ENCODE assay signal across 14 mouse cellular contexts in the genomic region with DNA sequence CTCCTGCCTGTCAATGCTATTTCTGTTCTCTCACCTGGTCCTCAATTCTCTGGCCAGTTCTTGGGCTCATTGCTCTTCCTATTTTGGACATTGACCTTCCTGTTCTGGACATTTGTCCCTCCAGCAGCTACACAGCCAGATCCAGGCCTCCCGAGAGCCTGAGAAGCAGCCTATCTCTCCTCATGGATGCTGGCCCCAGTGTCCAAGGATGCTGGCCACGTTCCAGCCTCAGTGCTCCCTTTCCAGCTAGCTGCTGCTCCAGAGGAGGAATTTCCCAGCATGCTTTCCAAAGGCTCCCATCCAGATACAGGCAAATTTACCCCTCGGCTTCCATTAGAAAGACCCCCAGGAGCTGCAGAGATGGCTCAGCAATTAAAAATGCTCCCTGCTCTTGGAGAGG. TPM values are rescaled to one million over a fixed set of nuclear protein-coding genes. Genes with fewer than 3 reads are reported as not detected.
A peak's percentile ranks its signal among the peaks of the same experiment; 100 is the strongest.
DNase-seq lines count a peak whose midpoint lies in the region; ATAC-seq and TF ChIP-seq lines count a peak whose summit lies in the region.
"Had no signal": no experiment of that assay in that cellular context is flagged by ENCODE, and none has a peak within 500 bp of the region (broad histone marks: within the 10 kb centered on the region; RNA-seq: fewer than 3 reads in every experiment).

No protein-coding gene starts in this region.

- 51% methylated on average over 3 of the region's 3 CpGs for WGBS in forebrain, embryonic 16.5 days
- 89% methylated on average over 3 of the region's 3 CpGs for WGBS in forebrain, embryonic 12.5 days
- WGBS in kidney, embryonic 16.5 days: 67% methylated on average over 3 of the region's 3 CpGs
- 95% methylated on average over 3 of the region's 3 CpGs for WGBS in spleen, adult 2 months

- no peak for TF ChIP-seq POLR2A in spleen, adult 2 months (IDR thresholded peaks at IDR 0.05; ENCODE audit: low read depth, low read length)

- H3K27me3 ChIP-seq in forebrain, embryonic 16.5 days (replicated peaks; ENCODE audit: control insufficient read depth, insufficient read depth, low read length): no peaks in the 10 kb centered on the region
- 0 out of 2 replicates have a peak, but pooled peaks cover 4% of the 10 kb centered on the region for H3K27me3 ChIP-seq in forebrain, embryonic 12.5 days
- no peaks in the 10 kb centered on the region for H3K27me3 ChIP-seq in kidney, embryonic 16.5 days (ENCODE audit: insufficient read depth, low read length)
- no peaks in the 10 kb centered on the region for H3K27me3 ChIP-seq in spleen, adult 2 months (ENCODE audit: control insufficient read depth, insufficient read depth, low read length)

- H3K4me3 ChIP-seq in forebrain, embryonic 16.5 days (replicated peaks; ENCODE audit: low read length): no peak overlapping the region
- no peak overlapping the region for H3K4me3 ChIP-seq in forebrain, embryonic 12.5 days (replicated peaks)
- H3K4me3 ChIP-seq in kidney, embryonic 16.5 days (ENCODE audit: low read length): no peak overlapping the region
- H3K4me3 ChIP-seq in spleen, adult 2 months (ENCODE audit: extremely low read depth, insufficient read depth, insufficient read length): no peak overlapping the region
- H3K4me3 ChIP-seq: liver, embryonic 13.5 days had no signal

- no peak for ATAC-seq in forebrain, embryonic 16.5 days
- ATAC-seq in forebrain, embryonic 12.5 days (ENCODE audit: low FRiP score): no peak
- ATAC-seq in kidney, embryonic 16.5 days (ENCODE audit: low FRiP score, low TSS enrichment): no peak
- ATAC-seq: intestine, embryonic 16.5 days had no signal

- H3K36me3 ChIP-seq in forebrain, embryonic 16.5 days (ENCODE audit: control insufficient read depth, insufficient read depth): no peaks in the 10 kb centered on the region
- no peaks in the 10 kb centered on the region for H3K36me3 ChIP-seq in forebrain, embryonic 12.5 days (replicated peaks)
- no peaks in the 10 kb centered on the region for H3K36me3 ChIP-seq in kidney, embryonic 16.5 days (ENCODE audit: insufficient read depth, low read length)
- no peaks in the 10 kb centered on the region for H3K36me3 ChIP-seq in spleen, adult 2 months (ENCODE audit: control insufficient read depth, insufficient read depth, low read length)
- H3K36me3 ChIP-seq: liver, embryonic 13.5 days had no signal

- DNase-seq in adrenal gland, postnatal 10 days: peak; percentile 66
- DNase-seq in adrenal gland, adult 2 months: no peak
- DNase-seq in kidney, postnatal 14 days: peak; percentile 42
- no peak for DNase-seq in spleen, adult 2 months (ENCODE audit: low read depth in 1 of 2, low spot score in 2 of 2)
- DNase-seq in spleen, postnatal 10 days (ENCODE audit: low spot score in 2 of 2): no peak
- DNase-seq: liver, embryonic 13.5 days; lung, postnatal 14 days; right cerebral cortex, adult 18-20 months; thymus, postnatal 4 days had no signal

- no peak overlapping the region for H3K27ac ChIP-seq in forebrain, embryonic 16.5 days (ENCODE audit: low read length)
- H3K27ac ChIP-seq in forebrain, embryonic 12.5 days: no peak overlapping the region
- H3K27ac ChIP-seq in kidney, embryonic 16.5 days (ENCODE audit: low read length): no peak overlapping the region
- H3K27ac ChIP-seq in spleen, adult 2 months (ENCODE audit: insufficient read depth, low read length): peak overlapping the region; percentile 11; the same call in 1 of the 2 replicates
- H3K27ac ChIP-seq: hindbrain, embryonic 14.5 days; liver, embryonic 13.5 days had no signal

- H3K4me1 ChIP-seq in forebrain, embryonic 16.5 days (replicated peaks; ENCODE audit: control insufficient read depth, insufficient read depth, low read length): no peaks in the 10 kb centered on the region
- H3K4me1 ChIP-seq in forebrain, embryonic 12.5 days: no peaks in the 10 kb centered on the region
- peaks cover 12% of the 10 kb centered on the region for H3K4me1 ChIP-seq in kidney, embryonic 16.5 days (ENCODE audit: insufficient read depth, low read length)
- H3K4me1 ChIP-seq in spleen, adult 2 months (ENCODE audit: control insufficient read depth, insufficient read depth, insufficient read length): peaks cover 59% of the 10 kb centered on the region; the same call in 1 of the 2 replicates

- no peak for TF ChIP-seq CTCF in spleen, adult 2 months (IDR thresholded peaks at IDR 0.05; ENCODE audit: extremely low read depth, insufficient read depth, insufficient read length, insufficient replicate concordance)

- 0 out of 2 replicates have a peak overlapping the region, but pooled peaks have one; percentile 10 for H3K9ac ChIP-seq in forebrain, embryonic 16.5 days (replicated peaks; ENCODE audit: low read depth, low read length)
- H3K9ac ChIP-seq in forebrain, embryonic 12.5 days: no peak overlapping the region
- H3K9ac ChIP-seq in kidney, embryonic 16.5 days (replicated peaks; ENCODE audit: low read length): no peak overlapping the region
- H3K9ac ChIP-seq: hindbrain, embryonic 14.5 days; liver, embryonic 13.5 days had no signal

- H3K4me2 ChIP-seq in forebrain, embryonic 16.5 days (ENCODE audit: low read length): no peak overlapping the region
- H3K4me2 ChIP-seq in forebrain, embryonic 12.5 days: no peak overlapping the region
- H3K4me2 ChIP-seq in kidney, embryonic 16.5 days (replicated peaks; ENCODE audit: low read depth, low read length): no peak overlapping the region
- H3K4me2 ChIP-seq: hindbrain, embryonic 14.5 days; liver, embryonic 13.5 days had no signal

- H3K9me3 ChIP-seq in forebrain, embryonic 16.5 days (ENCODE audit: control insufficient read depth, low read length): no peaks in the 10 kb centered on the region
- H3K9me3 ChIP-seq in forebrain, embryonic 12.5 days: no peaks in the 10 kb centered on the region
- H3K9me3 ChIP-seq in kidney, embryonic 16.5 days (ENCODE audit: low read length): no peaks in the 10 kb centered on the region
- H3K9me3 ChIP-seq: liver, embryonic 13.5 days had no signal

RNA-seq across cellular contexts. Expression of a gene that starts 10.4 kb away (rescaled TPM):
- total RNA-seq in adrenal gland, postnatal 10 days (2021): 100 to 1,000 TPM; 722 to 784 TPM
- 100 to 1,000 TPM; 462 to 500 TPM for total RNA-seq in adrenal gland, adult 2 months (2021)
- polyA plus RNA-seq in adrenal gland, adult 2 months (2012; rRNA removed): 334 and 363 TPM in 2 replicates
- 420 and 438 TPM in 2 replicates for polyA plus RNA-seq in forebrain, embryonic 16.5 days (2015; fragmentation: Nextera tagmentation; extraction: Ambion mirVana)
- 380 and 396 TPM in 2 replicates for polyA plus RNA-seq in forebrain, embryonic 12.5 days (2016; fragmentation: Nextera tagmentation; extraction: Ambion mirVana)
- polyA plus RNA-seq in kidney, embryonic 16.5 days (2015; fragmentation: Nextera tagmentation; extraction: Ambion mirVana): 520 and 550 TPM in 2 replicates
- polyA plus RNA-seq in spleen, adult 2 months (2012; rRNA removed): 66.0 and 79.2 TPM in 2 replicates

RNA-seq across cellular contexts. Expression of a gene that starts 36.1 kb away (rescaled TPM):
- total RNA-seq in adrenal gland, postnatal 10 days (2021): 10 to 100 TPM; 31.9 to 39.9 TPM
- 10 to 100 TPM; 31.8 to 37.1 TPM for total RNA-seq in adrenal gland, adult 2 months (2021)
- 183 and 226 TPM in 2 replicates for polyA plus RNA-seq in adrenal gland, adult 2 months (2012; rRNA removed)
- polyA plus RNA-seq in forebrain, embryonic 16.5 days (2015; fragmentation: Nextera tagmentation; extraction: Ambion mirVana): 126 and 142 TPM in 2 replicates
- polyA plus RNA-seq in forebrain, embryonic 12.5 days (2016; fragmentation: Nextera tagmentation; extraction: Ambion mirVana): 75.5 and 82.3 TPM in 2 replicates
- 48.9 and 50.7 TPM in 2 replicates for polyA plus RNA-seq in kidney, embryonic 16.5 days (2015; fragmentation: Nextera tagmentation; extraction: Ambion mirVana)
- 275 and 360 TPM in 2 replicates for polyA plus RNA-seq in spleen, adult 2 months (2012; rRNA removed)

RNA-seq across cellular contexts. Expression of a gene that starts 44.4 kb away (rescaled TPM):
- total RNA-seq in adrenal gland, postnatal 10 days (2021): 1 to 10 TPM; 2.4 to 5.5 TPM
- 10 to 100 TPM in 1 of 2 experiments, 1 to 10 TPM in 1; 1.7 to 13.8 TPM for total RNA-seq in adrenal gland, adult 2 months (2021)
- polyA plus RNA-seq in adrenal gland, adult 2 months (2012; rRNA removed): 7.7 and 10.5 TPM in 2 replicates
- 0.88 and 1.0 TPM in 2 replicates for polyA plus RNA-seq in forebrain, embryonic 16.5 days (2015; fragmentation: Nextera tagmentation; extraction: Ambion mirVana)
- polyA plus RNA-seq in forebrain, embryonic 12.5 days (2016; fragmentation: Nextera tagmentation; extraction: Ambion mirVana): 0.45 and 0.74 TPM in 2 replicates
- polyA plus RNA-seq in kidney, embryonic 16.5 days (2015; fragmentation: Nextera tagmentation; extraction: Ambion mirVana): 18.1 and 24.3 TPM in 2 replicates
- 10.7 and 12.0 TPM in 2 replicates for polyA plus RNA-seq in spleen, adult 2 months (2012; rRNA removed)

RNA-seq across cellular contexts. Expression of a gene that starts 59.6 kb away (rescaled TPM):
- total RNA-seq in adrenal gland, postnatal 10 days (2021): 10 to 100 TPM; 46.9 to 50.7 TPM
- 10 to 100 TPM in 1 of 2 experiments, 1 to 10 TPM in 1; 5.7 to 11.1 TPM for total RNA-seq in adrenal gland, adult 2 months (2021)
- polyA plus RNA-seq in adrenal gland, adult 2 months (2012; rRNA removed): 37.8 and 42.4 TPM in 2 replicates
- polyA plus RNA-seq in forebrain, embryonic 16.5 days (2015; fragmentation: Nextera tagmentation; extraction: Ambion mirVana): 190 and 202 TPM in 2 replicates
- 250 and 275 TPM in 2 replicates for polyA plus RNA-seq in forebrain, embryonic 12.5 days (2016; fragmentation: Nextera tagmentation; extraction: Ambion mirVana)
- polyA plus RNA-seq in kidney, embryonic 16.5 days (2015; fragmentation: Nextera tagmentation; extraction: Ambion mirVana): 442 and 470 TPM in 2 replicates
- polyA plus RNA-seq in spleen, adult 2 months (2012; rRNA removed): 3.1 and 4.6 TPM in 2 replicates

Comparison
In these comparisons a context has a peak if more than half of its experiments do, and no peak if none do; other contexts are left out.
1. DNase-seq: peak in adrenal gland, postnatal 10 days (single experiment) and kidney, postnatal 14 days (single experiment); none in adrenal gland, adult 2 months (single experiment), spleen, adult 2 months (0 of 2) and spleen, postnatal 10 days (0 of 2).